8 mouse cellular contexts compared by ENCODE assay signal in genomic region chr12:3791732-3792131, GRCm38 (mm10). TPM values are rescaled to one million over a fixed set of nuclear protein-coding genes. Genes with fewer than 3 reads are reported as not detected.
DNase-seq lines count a peak whose midpoint lies in the region; ATAC-seq and TF ChIP-seq lines count a peak whose summit lies in the region.

No protein-coding gene starts in this region.

- peak; percentile 92 for ATAC-seq in erythroid progenitor cell, adult 5-6 weeks (replicated peaks; ENCODE audit: low FRiP score, poor library complexity, severe bottlenecking)
- peak; percentile 89 for ATAC-seq in heart, embryonic 12.5 days (ENCODE audit: insufficient number of reproducible peaks, low FRiP score)
- peak; percentile 92 for ATAC-seq in kidney, postnatal 0 days (replicated peaks; ENCODE audit: low FRiP score, low read depth)
- peak; percentile 99 for ATAC-seq in monocyte, adult 5-6 weeks (replicated peaks; ENCODE audit: insufficient number of reproducible peaks, low FRiP score, low TSS enrichment, poor library complexity, severe bottlenecking)

- H3K79me2 ChIP-seq in liver, adult 2 months (ENCODE audit: control insufficient read depth, insufficient read depth, low read length), result no peaks in the 10 kb centered on the region

- H3K4me1 ChIP-seq in brown adipose tissue, adult 24 weeks (ENCODE audit: control insufficient read depth, insufficient read depth, insufficient read length, low read length), result peaks cover 3% of the 10 kb centered on the region; the same call in 1 of the 2 replicates
- peaks cover 25% of the 10 kb centered on the region for H3K4me1 ChIP-seq in heart, embryonic 12.5 days (replicated peaks)
- H3K4me1 ChIP-seq in kidney, postnatal 0 days (replicated peaks; ENCODE audit: insufficient read depth, low read length), result 0 out of 2 replicates have a peak, but pooled peaks cover 3% of the 10 kb centered on the region
- 0 out of 2 replicates have a peak, but pooled peaks cover 2% of the 10 kb centered on the region for H3K4me1 ChIP-seq in liver, adult 2 months (ENCODE audit: control insufficient read depth, insufficient read depth, low read length)

- peak; percentile 98 for TF ChIP-seq CTCF in kidney, postnatal 0 days (IDR thresholded peaks at IDR 0.05; ENCODE audit: low read depth)
- peak; percentile 97 for TF ChIP-seq CTCF in liver, adult 2 months (IDR thresholded peaks at IDR 0.05; ENCODE audit: low read depth, low read length)

- H3K27ac ChIP-seq in brown adipose tissue, adult 24 weeks (replicated peaks; ENCODE audit: low read depth, low read length), result no peak overlapping the region
- H3K27ac ChIP-seq in heart, embryonic 12.5 days (ENCODE audit: poor library complexity, severe bottlenecking), result no peak overlapping the region
- no peak overlapping the region for H3K27ac ChIP-seq in kidney, postnatal 0 days
- H3K27ac ChIP-seq in liver, adult 2 months (replicated peaks; ENCODE audit: insufficient read depth, low read depth, low read length), result no peak overlapping the region

- peak overlapping the region; percentile 72 for H3K9ac ChIP-seq in heart, embryonic 12.5 days
- peak overlapping the region; percentile 62; the same call in 1 of the 2 replicates for H3K9ac ChIP-seq in kidney, postnatal 0 days (ENCODE audit: low read depth, low read length)
- peak overlapping the region; percentile 52; the same call in 1 of the 2 replicates for H3K9ac ChIP-seq in liver, adult 2 months (ENCODE audit: low read depth, low read length)

- peak overlapping the region; percentile 54 for H3K4me3 ChIP-seq in brown adipose tissue, adult 24 weeks (ENCODE audit: insufficient read depth, low read depth, low read length)
- peak overlapping the region; percentile 55 for H3K4me3 ChIP-seq in heart, embryonic 12.5 days
- peak overlapping the region; percentile 33 for H3K4me3 ChIP-seq in kidney, postnatal 0 days (replicated peaks; ENCODE audit: low read depth, low read length)
- H3K4me3 ChIP-seq in liver, adult 2 months (ENCODE audit: insufficient read depth, low read depth, low read length), result peak overlapping the region; percentile 27

- H3K27me3 ChIP-seq in heart, embryonic 12.5 days (replicated peaks), result no peaks in the 10 kb centered on the region
- H3K27me3 ChIP-seq in kidney, postnatal 0 days (ENCODE audit: insufficient read depth, low read length), result no peaks in the 10 kb centered on the region
- no peaks in the 10 kb centered on the region for H3K27me3 ChIP-seq in liver, adult 2 months (ENCODE audit: control insufficient read depth, insufficient read depth, low read length)

- peak; percentile 95 for DNase-seq in CD4-positive, CD25-positive, alpha-beta regulatory T cell, adult 2 months (ENCODE audit: low read depth, low spot score)
- DNase-seq in kidney, postnatal 0 days (ENCODE audit: low spot score), result peak; percentile 97
- peak; percentile 86 for DNase-seq in liver, adult 2 months (ENCODE audit: extremely low read depth, low read depth, low spot score)
- DNase-seq in spleen, postnatal 36 days (ENCODE audit: low spot score in 2 of 2), result peak; percentile 91 to 94

- H3K4me2 ChIP-seq in heart, embryonic 12.5 days, result peak overlapping the region; percentile 81
- peak overlapping the region; percentile 67 for H3K4me2 ChIP-seq in kidney, postnatal 0 days (ENCODE audit: low read length)

- H3K9me3 ChIP-seq in heart, embryonic 12.5 days (replicated peaks), result no peaks in the 10 kb centered on the region
- H3K9me3 ChIP-seq in kidney, postnatal 0 days (replicated peaks; ENCODE audit: low read length), result no peaks in the 10 kb centered on the region

- TF ChIP-seq POLR2A in liver, adult 2 months (IDR thresholded peaks at IDR 0.05; ENCODE audit: extremely low read depth, insufficient read depth, low read length), result no peak

- under 1% methylated on average over 22 of the region's 22 CpGs for WGBS in heart, embryonic 12.5 days
- WGBS in kidney, postnatal 0 days, result under 1% methylated on average over 22 of the region's 22 CpGs
- under 1% methylated on average over 22 of the region's 22 CpGs for WGBS in liver, adult 2 months

- H3K36me3 ChIP-seq in heart, embryonic 12.5 days, result no peaks in the 10 kb centered on the region
- no peaks in the 10 kb centered on the region for H3K36me3 ChIP-seq in kidney, postnatal 0 days (ENCODE audit: insufficient read depth, low read length)
- H3K36me3 ChIP-seq in liver, adult 2 months (ENCODE audit: control insufficient read depth, insufficient read depth, low read length), result no peaks in the 10 kb centered on the region

RNA-seq across cellular contexts. Expression of gene Dnmt3a, which starts 14.1 kb away (rescaled TPM):
- polyA plus RNA-seq in brown adipose tissue, adult 24 weeks (2012; ENCODE audit: insufficient read depth, insufficient read length, missing spikeins), result 11.8 and 12.6 TPM in 2 replicates
- 1.3 and 4.0 TPM in 2 replicates for total RNA-seq in erythroid progenitor cell, adult 5-6 weeks (2015; ENCODE audit: low replicate concordance)
- 0.83 and 3.7 TPM in 2 replicates for total RNA-seq in erythroid progenitor cell, adult 5-6 weeks (2017; ENCODE audit: low replicate concordance)
- polyA plus RNA-seq in heart, embryonic 12.5 days (2016; fragmentation: Nextera tagmentation; extraction: Ambion mirVana), result 139 and 142 TPM in 2 replicates
- 96.5 and 112 TPM in 2 replicates for polyA plus RNA-seq in kidney, postnatal 0 days (2015; fragmentation: Nextera tagmentation; extraction: Ambion mirVana)
- total RNA-seq in liver, adult 2 months (2014; rRNA removed), result 7.9 and 11.2 TPM in 2 replicates
- 3.0 and 4.0 TPM in 2 replicates for polyA plus RNA-seq in liver, adult 2 months (2012; rRNA removed)
- 13.2 to 31.5 TPM (median 18.2 TPM) in 3 replicates for total RNA-seq in monocyte, adult 5-6 weeks (2017)
